29 mouse cellular contexts compared by ENCODE assay signal in genomic region chr6:45244680-45245079, GRCm38 (mm10).
"Had no signal": no experiment of that assay in that cellular context is flagged by ENCODE, and none has a peak within 500 bp of the region (broad histone marks: within the 10 kb centered on the region; RNA-seq: fewer than 3 reads in every experiment).

No protein-coding gene starts in this region.

- H3K4me1 ChIP-seq: embryonic facial prominence, embryonic 10.5 days; embryonic facial prominence, embryonic 12.5 days; embryonic facial prominence, embryonic 13.5 days; embryonic facial prominence, embryonic 15.5 days; forebrain, embryonic 10.5 days; forebrain, embryonic 12.5 days; forebrain, embryonic 13.5 days; forebrain, embryonic 15.5 days had no signal

- H3K4me3 ChIP-seq: embryonic facial prominence, embryonic 10.5 days; embryonic facial prominence, embryonic 12.5 days; embryonic facial prominence, embryonic 13.5 days; embryonic facial prominence, embryonic 15.5 days; erythroblast, embryonic 14.5 days; forebrain, embryonic 10.5 days; forebrain, embryonic 12.5 days; forebrain, embryonic 13.5 days; forebrain, embryonic 15.5 days; gastrocnemius, adult 2 months; heart, adult 2 months had no signal

- DNase-seq: cerebellum, adult 2 months; cerebellum, adult 8-10 months; cerebellum, adult 9-10 months; cerebellum, adult 9-11 months; cerebellum, postnatal 10 days; cerebellum, postnatal 14 days; cerebellum, postnatal 25 days; cerebellum, postnatal 36 days; embryo, embryonic 11 days; forebrain, postnatal 0 days; gastrocnemius, adult 2 months; gastrocnemius, postnatal 10 days; gastrocnemius, postnatal 14 days; gastrocnemius, postnatal 25 days; gastrocnemius, postnatal 36 days; heart, adult 11 months; heart, adult 18-20 months; heart, adult 2 months had no signal

- H3K36me3 ChIP-seq: embryonic facial prominence, embryonic 10.5 days; embryonic facial prominence, embryonic 12.5 days; embryonic facial prominence, embryonic 13.5 days; embryonic facial prominence, embryonic 15.5 days; forebrain, embryonic 10.5 days; forebrain, embryonic 12.5 days; forebrain, embryonic 15.5 days had no signal

- ATAC-seq: forebrain, embryonic 13.5 days; forebrain, embryonic 14.5 days; forebrain, embryonic 15.5 days; forebrain, embryonic 16.5 days; forebrain, postnatal 0 days had no signal

- H3K9me3 ChIP-seq: embryonic facial prominence, embryonic 10.5 days; embryonic facial prominence, embryonic 12.5 days; embryonic facial prominence, embryonic 13.5 days; embryonic facial prominence, embryonic 15.5 days; forebrain, embryonic 10.5 days; forebrain, embryonic 12.5 days; forebrain, embryonic 13.5 days; forebrain, embryonic 15.5 days had no signal

- H3K4me2 ChIP-seq: embryonic facial prominence, embryonic 12.5 days; embryonic facial prominence, embryonic 13.5 days; embryonic facial prominence, embryonic 15.5 days; forebrain, embryonic 12.5 days; forebrain, embryonic 13.5 days; forebrain, embryonic 15.5 days had no signal

- H3K9ac ChIP-seq: embryonic facial prominence, embryonic 12.5 days; embryonic facial prominence, embryonic 13.5 days; embryonic facial prominence, embryonic 15.5 days; forebrain, embryonic 12.5 days; forebrain, embryonic 13.5 days; forebrain, embryonic 15.5 days; forebrain, postnatal 0 days had no signal

- H3K27ac ChIP-seq: embryonic facial prominence, embryonic 10.5 days; embryonic facial prominence, embryonic 12.5 days; embryonic facial prominence, embryonic 13.5 days; embryonic facial prominence, embryonic 15.5 days; forebrain, embryonic 10.5 days; forebrain, embryonic 12.5 days; forebrain, embryonic 13.5 days; forebrain, embryonic 15.5 days; gastrocnemius, adult 2 months; heart, adult 2 months had no signal

- H3K27me3 ChIP-seq: embryonic facial prominence, embryonic 12.5 days; embryonic facial prominence, embryonic 13.5 days; embryonic facial prominence, embryonic 15.5 days; forebrain, embryonic 12.5 days; forebrain, embryonic 13.5 days; forebrain, embryonic 15.5 days had no signal
